Mouse (Mus musculus): ENCODE data around the gene Scgb1a1.

- no peak for TF ChIP-seq CTCF (IDR thresholded peaks at IDR 0.05; ENCODE audit: borderline replicate concordance, insufficient read depth, low read depth, low read length)
- TF ChIP-seq POLR2A (IDR thresholded peaks at IDR 0.05; ENCODE audit: borderline replicate concordance, insufficient read depth, low read length): no peak
Measured at GRCm38 (mm10) chr19:9105101-9105685, 17.4 kb upstream of the Scgb1a1 start.
